Mouse (Mus musculus) thymus, adult 2 months (tissue): Measurements from ENCODE around the gene Polr2f. TPM values are rescaled to one million over a fixed set of nuclear protein-coding genes. Genes with fewer than 3 reads are reported as not detected.

Source experiments
- DNase-seq: peaks from one replicate; pipeline ENCODE4 v3.0.0; 2021
- H3K27ac ChIP-seq: fragments of 200-500 bp; 2 replicates; pipeline ENCODE4 v1.5.1; 2012; ENCODE audit warnings: low read length, control low read depth; ENCODE audit not compliant: control insufficient read depth, insufficient read depth
- H3K27me3 ChIP-seq: fragments of 200-500 bp; 2 replicates; pipeline ENCODE4 v1.6.1; 2012; ENCODE audit warnings: mild to moderate bottlenecking, low read length, moderate library complexity, mixed read lengths; ENCODE audit not compliant: control insufficient read depth, insufficient read depth
- H3K36me3 ChIP-seq: fragments of 200-500 bp; 2 replicates; pipeline ENCODE4 v1.6.1; 2012; ENCODE audit warnings: mild to moderate bottlenecking, low read length, moderate library complexity; ENCODE audit not compliant: control insufficient read depth, insufficient read depth
- H3K4me1 ChIP-seq: fragments of 200-500 bp; replicated peaks from 2 replicates; pipeline ENCODE4 v1.6.1; 2012; ENCODE audit warnings: low read length; ENCODE audit not compliant: control insufficient read depth, insufficient read depth
- H3K4me3 ChIP-seq: fragments of 200-500 bp; 2 replicates; pipeline ENCODE4 v1.5.1; 2012; ENCODE audit warnings: mild to moderate bottlenecking, low read length, control low read depth, moderate library complexity; ENCODE audit not compliant: control insufficient read depth, insufficient read depth
- CTCF ChIP-seq: fragments of 200-500 bp; IDR thresholded peaks from 2 replicates; pipeline ENCODE4 v1.5.1; 2012; ENCODE audit warnings: mild to moderate bottlenecking, control low read depth, low read length, moderate library complexity, borderline replicate concordance; ENCODE audit not compliant: control insufficient read depth, poor library complexity, insufficient read depth; ENCODE audit errors: extremely low read depth
- POLR2A ChIP-seq: fragments of 200-500 bp; IDR thresholded peaks from 2 replicates; pipeline ENCODE4 v1.6.1; 2012; ENCODE audit warnings: mild to moderate bottlenecking, low read length, control low read depth, moderate library complexity; ENCODE audit not compliant: control insufficient read depth, poor library complexity, insufficient read depth; ENCODE audit errors: extremely low read depth
- WGBS: fragments of 180-500 bp; shearing (Covaris S2); methylation state at CpG from one replicate; pipeline ENCODE4 v1.1.7; 2018; 5-methylcytosine and 5-hydroxymethylcytosine counted together
- polyA plus RNA-seq: library from polyadenylated mRNA; depleted of rRNA; stranded (reverse); fragments of >200 nt; gene quantifications from 2 replicates; pipeline ENCODE4 v1.2.3, GENCODE M21; 2012

Gene Polr2f
- polyA plus RNA-seq, 1 experiment, result 38.0 TPM

GRCm38 (mm10) chr15:79133191-79133661, 7.6 kb upstream of the Polr2f start:
- TF ChIP-seq CTCF (no peak), POLR2A (no peak)
- 94% methylated on average over 6 of the region's 6 CpGs for WGBS

GRCm38 (mm10) chr15:79134496-79135270, 6.1 kb upstream of the Polr2f start:
- Histone ChIP-seq H3K36me3 (no peaks in the 10 kb centered on the region), H3K27me3 (no peaks in the 10 kb centered on the region), H3K4me1 (no peaks in the 10 kb centered on the region), H3K4me3 (no peak overlapping the region), H3K27ac (no peak overlapping the region)
- TF ChIP-seq POLR2A (no peak), CTCF (no peak)
- DNase-seq, result no peak
- WGBS, result 91% methylated on average over 9 of the region's 9 CpGs

More at GRCm38 (mm10) chr15:79133191-79133661, 7.6 kb upstream of the Polr2f start:
- Histone ChIP-seq H3K4me3 (no peak overlapping the region), H3K4me1 (no peaks in the 10 kb centered on the region), H3K27me3 (no peaks in the 10 kb centered on the region), H3K27ac (no peak overlapping the region), H3K36me3 (no peaks in the 10 kb centered on the region)
- DNase-seq, result no peak

GRCm38 (mm10) chr15:79135332-79135731, 5.5 kb upstream of the Polr2f start:
- WGBS, result 88% methylated on average over 9 of the region's 9 CpGs
- H3K36me3 ChIP-seq, result no peaks in the 10 kb centered on the region
- no peaks in the 10 kb centered on the region for H3K27me3 ChIP-seq
- no peak overlapping the region for H3K4me3 ChIP-seq
- H3K4me1 ChIP-seq, result no peaks in the 10 kb centered on the region
- TF ChIP-seq CTCF (no peak), POLR2A (no peak)
- H3K27ac ChIP-seq, result no peak overlapping the region
- DNase-seq, result no peak

- no peak for DNase-seq
Observed at GRCm38 (mm10) chr15:79135783-79136575, 4.8 kb upstream of the Polr2f start.

GRCm38 (mm10) chr15:79139640-79140039, 1.2 kb upstream of the Polr2f start:
- no peak for TF ChIP-seq POLR2A
- 0 out of 2 replicates have a peak, but pooled peaks have one; percentile 33 for TF ChIP-seq CTCF
- no peak for DNase-seq
- H3K4me3 ChIP-seq, result no peak overlapping the region
- H3K36me3 ChIP-seq, result no peaks in the 10 kb centered on the region
- WGBS, result 54% methylated on average over 10 of the region's 10 CpGs
- no peak overlapping the region for H3K27ac ChIP-seq
- H3K4me1 ChIP-seq, result peaks cover 4% of the 10 kb centered on the region
- H3K27me3 ChIP-seq, result no peaks in the 10 kb centered on the region

More at GRCm38 (mm10) chr15:79135783-79136575, 4.8 kb upstream of the Polr2f start:
- H3K4me3 ChIP-seq, result no peak overlapping the region
- H3K36me3 ChIP-seq, result no peaks in the 10 kb centered on the region
- TF ChIP-seq POLR2A (no peak), CTCF (no peak)
- peaks cover 4% of the 10 kb centered on the region for H3K4me1 ChIP-seq
- H3K27ac ChIP-seq, result no peak overlapping the region
- no peaks in the 10 kb centered on the region for H3K27me3 ChIP-seq
- 78% methylated on average over 11 of the region's 11 CpGs for WGBS

- peak overlapping the region; percentile 71 for H3K4me3 ChIP-seq
- no peaks in the 10 kb centered on the region for H3K27me3 ChIP-seq
- TF ChIP-seq POLR2A (no peak), CTCF (0 out of 2 replicates have a peak, but pooled peaks have one; percentile 3)
- H3K4me1 ChIP-seq, result peaks cover 4% of the 10 kb centered on the region
- peaks cover 4% of the 10 kb centered on the region for H3K36me3 ChIP-seq
- H3K27ac ChIP-seq, result no peak overlapping the region
- WGBS, result under 1% methylated on average over 7 of the region's 7 CpGs
- DNase-seq, result no peak
Observed at GRCm38 (mm10) chr15:79141566-79141917, 733 bp downstream of the Polr2f start.
